Mouse (Mus musculus) forebrain, embryonic 16.5 days (tissue): ENCODE results near the gene Skint6. TPM values are rescaled to one million over a fixed set of nuclear protein-coding genes. Genes with fewer than 3 reads are reported as not detected.
"Not testable (repeated sequence)": the region's sequence is repeated elsewhere in the genome, so short reads cannot be mapped to it uniquely, and the experiment has no call there.

ENCODE experiments used
- ATAC-seq: fragments of 200-750 bp; cut with Nextera tagmentation; 2 replicates; pipeline ENCODE4 v1.8.0; 2017; ENCODE audit warnings: mild to moderate bottlenecking, moderate library complexity
- H3K27ac ChIP-seq: fragments of 300-500 bp; sonication (generic); 2 replicates; pipeline ENCODE4 v1.5.1; 2014; ENCODE audit warnings: low read length, control low read depth
- H3K27me3 ChIP-seq: fragments of 300-500 bp; sonication (generic); replicated peaks from 2 replicates; pipeline ENCODE4 v1.6.1; 2014; ENCODE audit warnings: low read length; ENCODE audit not compliant: control insufficient read depth, insufficient read depth
- H3K36me3 ChIP-seq: fragments of 300-500 bp; sonication (generic); 2 replicates; pipeline ENCODE4 v1.6.1; 2014; ENCODE audit not compliant: control insufficient read depth, insufficient read depth
- H3K4me1 ChIP-seq: fragments of 300-500 bp; sonication (generic); replicated peaks from 2 replicates; pipeline ENCODE4 v1.6.1; 2014; ENCODE audit warnings: low read length; ENCODE audit not compliant: control insufficient read depth, insufficient read depth
- H3K4me2 ChIP-seq: fragments of 300-500 bp; sonication (generic); 2 replicates; pipeline ENCODE4 v1.6.1; 2014; ENCODE audit warnings: mild to moderate bottlenecking, low read length, control low read depth
- H3K4me3 ChIP-seq: fragments of 300-500 bp; sonication (generic); replicated peaks from 2 replicates; pipeline ENCODE4 v1.5.1; 2014; ENCODE audit warnings: mild to moderate bottlenecking, low read length, control low read depth
- H3K9ac ChIP-seq: fragments of 300-500 bp; sonication (generic); replicated peaks from 2 replicates; pipeline ENCODE4 v1.6.1; 2014; ENCODE audit warnings: low read depth, low read length, control low read depth
- H3K9me3 ChIP-seq: fragments of 300-500 bp; sonication (generic); 2 replicates; pipeline ENCODE4 v1.6.1; 2016; ENCODE audit warnings: low read length; ENCODE audit not compliant: control insufficient read depth
- WGBS: fragments of 180-500 bp; shearing (Covaris S2); extraction: QIAGEN DNeasy Blood & Tissue Kit; methylation state at CpG from one replicate; pipeline ENCODE4 v1.1.7; 2014; 5-methylcytosine and 5-hydroxymethylcytosine counted together
- polyA plus RNA-seq: library from polyadenylated mRNA; unstranded; fragments of >200 nt; fragmentation: Nextera tagmentation; extraction: Ambion mirVana; gene quantifications from 2 replicates; pipeline ENCODE4 v1.2.1, GENCODE M21; 2015

Skint6 gene
- not detected in 2 replicates for polyA plus RNA-seq

- H3K36me3 ChIP-seq = no peaks in the 10 kb centered on the region
- no peak within 1 kb of the TSS for H3K4me2 ChIP-seq
- H3K27ac ChIP-seq = no peak within 1 kb of the TSS
- no peak within 1 kb of the TSS for H3K9ac ChIP-seq
- WGBS = 65% methylated on average over 2 of the region's 2 CpGs
- ATAC-seq = no peak
- no peak within 1 kb of the TSS for H3K4me3 ChIP-seq
- H3K4me1 ChIP-seq = no peaks in the 10 kb centered on the region
- no peaks in the 10 kb centered on the region for H3K27me3 ChIP-seq
- H3K9me3 ChIP-seq = 0 out of 2 replicates have a peak, but pooled peaks cover 2% of the 10 kb centered on the region
Observed at GRCm38 (mm10) chr4:113286873-113287272, at the start of gene Skint6. Skint6 (minus strand) TSS chr4:113286973.

DNA sequence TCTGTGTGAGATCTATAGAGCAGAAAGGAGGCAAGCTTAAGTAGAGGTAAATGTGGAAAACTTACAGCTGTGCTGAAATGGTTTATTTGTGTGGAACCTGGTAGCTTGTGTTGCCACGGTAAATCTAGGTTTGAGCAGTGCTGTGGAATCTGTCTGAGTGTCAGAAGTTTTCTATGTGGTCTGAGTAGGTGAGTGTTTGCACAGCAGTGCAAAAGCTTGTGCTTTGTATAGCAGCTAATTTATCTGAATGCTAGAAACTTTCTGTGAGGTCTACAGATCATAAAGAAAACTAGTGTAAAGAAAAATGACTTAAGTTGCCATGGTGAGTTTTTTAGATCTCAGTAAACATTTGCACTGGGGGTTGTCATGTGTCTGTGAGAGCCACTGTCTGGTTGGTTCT lies 34.1 kb upstream of the Skint6 start:
- no peaks in the 10 kb centered on the region for H3K27me3 ChIP-seq
- H3K27ac ChIP-seq = no peak overlapping the region
- no peaks in the 10 kb centered on the region for H3K36me3 ChIP-seq
- H3K9ac ChIP-seq = no peak overlapping the region
- ATAC-seq = no peak
- no peaks in the 10 kb centered on the region for H3K4me1 ChIP-seq
- H3K9me3 ChIP-seq = peaks cover 11% of the 10 kb centered on the region
- no peak overlapping the region for H3K4me3 ChIP-seq
- WGBS = 92% methylated on average over 1 of the region's 1 CpGs
- H3K4me2 ChIP-seq = no peak overlapping the region

- Histone ChIP-seq H3K27me3 (no peaks in the 10 kb centered on the region), H3K9ac (no peak overlapping the region)
- whole genome bisulfite sequencing = 69% methylated on average over 3 of the region's 3 CpGs
Observed at GRCm38 (mm10) chr4:113301773-113302473, 15.2 kb upstream of the Skint6 start.

GRCm38 (mm10) chr4:113263363-113264060 lies 23.3 kb downstream of the Skint6 start:
- Histone ChIP-seq H3K4me1 (no peaks in the 10 kb centered on the region), H3K4me3 (no peak overlapping the region), H3K9me3 (peaks cover 17% of the 10 kb centered on the region), H3K9ac (no peak overlapping the region), H3K27ac (no peak overlapping the region), H3K27me3 (no peaks in the 10 kb centered on the region), H3K4me2 (no peak overlapping the region), H3K36me3 (no peaks in the 10 kb centered on the region)
- no peak for ATAC-seq
- WGBS = 92% methylated on average over 1 of the region's 1 CpGs

More at GRCm38 (mm10) chr4:113301773-113302473, 15.2 kb upstream of the Skint6 start:
- no peak for ATAC-seq
- Histone ChIP-seq H3K4me2 (no peak overlapping the region), H3K9me3 (no peaks in the 10 kb centered on the region), H3K36me3 (no peaks in the 10 kb centered on the region), H3K4me1 (no peaks in the 10 kb centered on the region), H3K4me3 (no peak overlapping the region), H3K27ac (no peak overlapping the region)

GRCm38 (mm10) chr4:113245808-113246207 lies 41.0 kb downstream of the Skint6 start:
- Histone ChIP-seq H3K9me3 (peaks cover 9% of the 10 kb centered on the region), H3K4me2 (no peak overlapping the region), H3K27me3 (no peaks in the 10 kb centered on the region), H3K4me1 (no peaks in the 10 kb centered on the region), H3K9ac (no peak overlapping the region), H3K27ac (no peak overlapping the region), H3K4me3 (no peak overlapping the region), H3K36me3 (no peaks in the 10 kb centered on the region)
- ATAC-seq = no peak

- no peak overlapping the region for H3K4me2 ChIP-seq
Observed at GRCm38 (mm10) chr4:113067621-113068020, 219.2 kb downstream of the Skint6 start.

GRCm38 (mm10) chr4:112979160-112979559 lies 307.6 kb downstream of the Skint6 start:
- H3K36me3 ChIP-seq, H3K4me3 ChIP-seq, H3K4me1 ChIP-seq, H3K27me3 ChIP-seq, H3K4me2 ChIP-seq, H3K27ac ChIP-seq, ATAC-seq, H3K9ac ChIP-seq: not testable (repeated sequence)
- 43% methylated on average over 22 of the region's 22 CpGs for WGBS
- peaks cover 14% of the 10 kb centered on the region; the same call in 1 of the 2 replicates for H3K9me3 ChIP-seq

More at GRCm38 (mm10) chr4:113067621-113068020, 219.2 kb downstream of the Skint6 start:
- Histone ChIP-seq H3K9ac (no peak overlapping the region), H3K9me3 (peaks cover 5% of the 10 kb centered on the region; the same call in 1 of the 2 replicates), H3K27me3 (no peaks in the 10 kb centered on the region), H3K4me1 (no peaks in the 10 kb centered on the region), H3K36me3 (no peaks in the 10 kb centered on the region), H3K4me3 (no peak overlapping the region), H3K27ac (no peak overlapping the region)
- 72% methylated on average over 3 of the region's 3 CpGs for WGBS
- no peak for ATAC-seq

GRCm38 (mm10) chr4:112790646-112791045 lies 496.1 kb downstream of the Skint6 start:
- Histone ChIP-seq H3K4me3 (no peak overlapping the region), H3K4me2 (no peak overlapping the region), H3K9ac (no peak overlapping the region), H3K9me3 (no peaks in the 10 kb centered on the region; the same call in 1 of the 2 replicates), H3K27me3 (no peaks in the 10 kb centered on the region), H3K27ac (no peak overlapping the region), H3K4me1 (no peaks in the 10 kb centered on the region), H3K36me3 (no peaks in the 10 kb centered on the region)
- ATAC-seq = no peak
- 9% methylated on average over 1 of the region's 1 CpGs for WGBS

- no peak within 1 kb of the TSS for H3K9ac ChIP-seq
- ATAC-seq = no peak
- H3K9me3 ChIP-seq = peaks cover 6% of the 10 kb centered on the region; the same call in 1 of the 2 replicates
- H3K4me1 ChIP-seq = no peaks in the 10 kb centered on the region
- WGBS = 61% methylated on average over 1 of the region's 1 CpGs
- H3K4me3 ChIP-seq = no peak within 1 kb of the TSS
- H3K36me3 ChIP-seq = no peaks in the 10 kb centered on the region
- H3K4me2 ChIP-seq = no peak within 1 kb of the TSS
- H3K27ac ChIP-seq = no peak within 1 kb of the TSS
- no peaks in the 10 kb centered on the region for H3K27me3 ChIP-seq
Observed at GRCm38 (mm10) chr4:112774766-112775165, 512.0 kb downstream of the Skint6 start, which contains the start of gene Skint10. Skint10 (minus strand) TSS chr4:112774866.
